Mouse (Mus musculus) layer of hippocampus, adult 9-10 months (tissue): Measurements from ENCODE around the gene Mad1l1.

Source experiments
- DNase-seq: peaks from one replicate; pipeline ENCODE4 v3.0.0; 2022; ENCODE audit warnings: low spot score

Gene Mad1l1

DNA sequence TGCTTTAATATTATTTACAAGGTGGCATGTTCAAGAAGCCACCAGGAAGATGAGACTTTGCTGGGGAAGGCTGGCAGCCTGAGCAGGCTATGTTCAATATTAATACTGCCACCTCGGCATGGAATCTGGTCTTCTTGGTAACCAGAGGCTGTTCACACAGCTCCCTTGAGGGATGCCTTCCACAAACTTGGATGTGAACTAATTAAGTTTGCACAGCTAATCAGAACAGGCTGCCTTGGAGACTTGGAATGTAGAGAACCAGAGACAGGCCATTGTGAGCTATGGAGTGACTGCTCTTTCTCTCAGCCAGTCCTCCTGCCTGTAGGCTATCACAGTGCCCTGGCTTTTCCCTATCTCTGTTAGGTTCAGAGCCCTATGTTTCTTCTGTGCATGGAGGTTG is 278.4 kb downstream of the Mad1l1 start:
- no peak for DNase-seq

DNA sequence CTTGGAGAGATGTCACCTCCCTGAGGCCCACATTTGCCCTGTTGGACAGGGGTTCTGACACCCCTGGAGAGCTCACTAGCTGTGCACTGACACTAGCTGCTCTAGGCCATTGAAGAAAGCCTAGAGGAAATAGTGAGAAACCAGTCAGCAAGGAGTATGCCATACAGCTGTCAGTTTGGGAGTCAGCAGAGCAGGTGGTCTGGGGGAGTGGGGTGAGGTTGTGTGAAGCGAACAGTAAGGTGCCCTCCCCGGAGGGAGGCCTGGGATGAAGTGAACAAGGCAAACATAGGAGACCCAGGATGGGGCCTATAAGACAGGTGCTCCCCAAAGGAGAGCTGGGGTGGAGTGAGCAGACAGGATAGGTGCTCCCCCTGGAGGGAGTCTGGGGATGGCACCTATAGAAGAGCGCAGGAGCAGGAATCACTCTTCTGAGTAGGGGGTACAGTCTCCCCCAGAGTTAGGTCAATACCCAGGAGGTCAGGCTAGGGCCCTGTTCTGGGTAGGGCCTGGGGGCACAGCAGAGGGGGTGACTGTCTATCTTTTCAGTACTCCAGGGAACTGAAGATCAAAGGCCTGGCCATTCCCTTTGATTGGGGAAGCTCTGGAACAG is 279.2 kb downstream of the Mad1l1 start:
- no peak for DNase-seq

DNA sequence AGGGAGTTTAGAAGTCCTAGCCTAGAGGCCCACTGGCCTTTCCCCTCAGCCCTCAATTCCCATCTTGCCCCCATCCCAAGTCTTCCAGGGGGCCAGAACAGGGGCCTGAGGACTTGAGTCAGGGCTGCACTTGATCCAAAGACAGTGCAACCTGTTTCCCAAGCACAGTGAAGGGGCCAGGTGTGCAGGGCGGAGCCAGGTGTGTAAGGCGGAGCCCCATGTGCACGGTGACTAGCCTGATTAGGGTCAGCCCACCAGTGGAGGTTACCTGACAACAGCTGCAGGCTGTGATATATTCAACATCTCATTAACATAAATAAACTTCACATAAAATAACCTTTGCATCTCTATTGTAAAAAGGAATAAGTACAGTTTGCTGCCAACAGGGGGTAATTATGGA is 280.3 kb downstream of the Mad1l1 start:
- DNase-seq, result no peak

DNA sequence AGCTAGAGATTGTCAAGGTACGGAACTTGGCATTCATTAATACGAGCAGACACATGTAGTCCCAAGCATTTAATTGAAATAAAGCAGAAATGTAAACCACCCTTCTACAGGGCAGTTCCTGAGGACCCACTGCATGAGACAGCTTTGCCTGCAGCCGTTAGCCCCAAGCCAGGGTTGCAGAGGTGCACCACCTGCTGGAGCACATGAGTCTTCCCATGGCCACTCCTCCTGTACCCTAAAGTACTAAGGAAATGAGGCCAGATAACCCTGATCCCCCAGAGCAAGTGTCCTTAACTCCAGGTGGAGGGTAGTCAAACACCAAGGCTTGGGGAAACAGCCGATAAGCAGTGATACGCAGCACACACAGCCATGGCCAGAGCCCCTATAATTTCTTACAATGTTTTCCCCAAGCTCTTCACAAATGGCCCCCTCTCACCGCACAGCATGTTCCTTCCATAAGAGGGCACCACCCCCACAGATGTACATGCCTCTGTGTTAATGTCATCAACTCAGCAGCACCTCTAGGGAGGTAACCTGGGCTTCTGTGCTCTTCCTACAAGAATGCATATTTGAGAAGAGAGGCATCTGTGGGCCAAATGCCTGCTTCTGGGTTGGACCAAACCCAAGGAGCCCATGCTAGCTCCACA is 283.6 kb downstream of the Mad1l1 start:
- DNase-seq, result no peak

DNA sequence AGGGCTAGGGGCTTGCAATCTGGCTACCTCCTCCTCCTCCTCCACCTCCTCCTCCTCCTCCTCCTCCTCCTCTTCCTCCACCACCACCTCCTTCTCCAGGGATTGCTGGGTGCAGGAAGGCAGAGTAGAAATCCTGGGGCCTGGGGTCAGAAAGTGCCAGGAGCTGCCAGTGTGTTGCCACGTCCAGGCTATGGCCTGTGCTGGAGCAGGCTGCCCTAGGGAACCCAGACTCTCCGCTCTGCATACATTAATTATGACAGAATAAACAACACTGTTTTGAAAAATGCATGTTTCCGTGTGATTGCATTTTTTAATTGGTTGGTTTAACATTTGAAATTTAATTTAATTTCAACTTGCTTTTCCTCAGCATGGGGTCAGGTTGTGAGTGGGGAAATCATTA is 285.7 kb downstream of the Mad1l1 start:
- no peak for DNase-seq

DNA sequence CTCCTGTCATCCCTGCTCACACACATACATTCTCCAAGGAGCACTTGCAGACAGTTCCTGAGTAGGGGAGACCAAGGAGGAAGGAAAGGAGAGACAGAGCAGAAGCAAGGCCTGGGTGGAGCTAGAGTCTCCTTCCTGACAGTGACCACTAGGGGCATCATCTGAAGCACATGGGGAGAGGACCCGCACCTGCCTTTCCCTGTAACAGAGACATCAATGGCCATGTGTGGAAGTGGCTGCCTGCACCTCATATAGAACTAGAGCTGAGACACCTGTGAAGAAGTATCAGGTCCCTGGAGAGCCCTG is 286.4 kb downstream of the Mad1l1 start:
- no peak for DNase-seq

DNA sequence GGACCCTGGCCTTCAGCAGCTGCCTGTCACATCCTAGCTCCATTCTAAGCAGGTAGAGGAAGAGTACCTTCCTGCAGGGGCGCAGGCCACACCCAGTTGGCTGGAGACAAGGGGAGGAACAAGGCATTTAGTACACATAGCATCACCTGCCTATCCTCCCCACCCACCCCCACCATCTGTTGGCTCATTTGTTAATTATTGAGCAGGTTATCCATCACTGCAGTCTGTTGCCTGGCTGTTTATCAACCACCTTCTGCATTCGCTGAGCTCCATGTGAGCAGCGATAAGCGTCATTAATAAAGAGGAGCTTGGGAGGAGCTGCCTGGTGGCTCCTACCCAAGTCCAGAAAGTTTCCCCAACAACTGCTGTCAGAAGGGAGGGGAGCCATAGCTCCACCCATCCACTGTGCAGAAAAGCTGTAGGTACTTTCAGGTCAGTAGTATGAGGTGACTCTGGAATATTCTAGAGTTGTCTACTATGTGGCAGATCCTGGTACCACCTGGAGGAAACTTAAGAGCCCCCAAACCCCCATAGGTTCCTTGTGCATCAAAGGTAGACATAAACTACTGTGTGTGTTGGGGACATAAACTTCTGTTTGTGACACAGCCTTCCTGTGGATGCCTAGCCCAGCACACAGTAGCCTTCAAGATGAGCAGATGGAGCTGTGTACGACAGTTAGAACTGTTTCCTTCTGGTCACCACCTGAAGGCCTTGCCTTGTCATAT is 286.9 kb downstream of the Mad1l1 start:
- DNase-seq, result no peak

DNA sequence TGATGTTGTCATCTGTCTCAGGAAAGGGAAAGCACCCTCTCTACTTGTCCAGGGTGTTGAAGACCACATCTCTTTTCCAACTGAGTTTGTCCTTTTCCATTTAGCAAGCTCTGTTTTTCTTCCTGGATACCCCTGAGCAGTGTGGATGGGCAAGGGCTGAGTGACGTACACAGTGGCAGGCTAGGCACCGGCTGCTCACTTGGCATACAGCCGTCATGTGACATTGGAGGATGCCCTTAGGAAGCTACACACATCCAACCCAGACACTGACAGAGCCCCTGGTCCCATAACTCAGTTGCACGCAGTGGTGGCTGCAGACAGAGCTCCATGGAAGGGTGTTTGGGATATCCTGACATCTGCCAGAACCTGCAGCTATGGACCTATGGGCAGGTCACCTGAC is 295.0 kb downstream of the Mad1l1 start:
- no peak for DNase-seq

DNA sequence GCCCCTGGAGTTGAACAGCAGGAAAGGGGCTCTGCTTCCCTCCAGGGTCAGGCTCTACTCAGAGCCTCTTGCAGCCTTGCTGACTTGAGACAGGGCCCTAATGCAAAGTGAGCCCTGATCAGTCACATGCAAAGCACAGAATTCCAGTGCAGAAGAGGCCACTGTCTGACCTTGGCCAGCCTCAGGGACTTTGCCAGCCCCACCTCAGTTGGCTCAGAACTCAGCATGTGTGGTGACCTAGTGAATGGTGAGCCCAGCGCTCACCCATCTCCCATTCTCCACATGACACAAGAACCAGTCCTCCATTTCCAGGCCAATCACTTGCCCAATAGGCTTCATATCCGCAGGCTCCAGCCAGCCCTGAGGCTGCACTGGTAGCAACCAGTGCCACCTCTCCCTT is 296.1 kb downstream of the Mad1l1 start:
- DNase-seq, result no peak

DNA sequence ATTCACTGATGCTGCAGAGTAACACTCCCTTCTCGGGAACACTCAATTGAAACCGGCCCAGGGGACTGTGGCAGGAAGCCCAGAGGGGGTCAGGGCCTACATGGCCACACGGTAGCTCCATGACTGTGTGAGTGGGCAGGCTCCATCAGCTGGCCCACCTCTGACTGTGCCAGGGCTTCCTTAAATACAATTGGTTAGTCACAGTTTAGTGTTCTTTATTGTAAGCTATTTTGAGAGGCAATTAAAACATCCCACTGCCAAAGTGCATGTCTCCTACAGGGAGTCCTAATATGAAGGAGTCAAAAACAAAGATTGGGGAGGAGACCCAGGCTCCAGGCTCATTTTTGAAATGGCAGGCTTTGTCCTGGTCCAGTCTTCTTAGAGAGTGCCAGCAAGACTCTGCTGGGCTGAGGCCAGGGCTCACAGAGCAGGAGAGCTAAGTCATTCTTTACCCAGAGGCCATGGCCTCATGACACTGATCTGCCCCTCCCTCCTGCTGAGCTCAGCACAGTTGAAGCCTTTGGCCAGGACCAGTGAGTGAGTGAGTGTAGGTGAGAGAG is 297.3 kb downstream of the Mad1l1 start:
- DNase-seq, result no peak

DNA sequence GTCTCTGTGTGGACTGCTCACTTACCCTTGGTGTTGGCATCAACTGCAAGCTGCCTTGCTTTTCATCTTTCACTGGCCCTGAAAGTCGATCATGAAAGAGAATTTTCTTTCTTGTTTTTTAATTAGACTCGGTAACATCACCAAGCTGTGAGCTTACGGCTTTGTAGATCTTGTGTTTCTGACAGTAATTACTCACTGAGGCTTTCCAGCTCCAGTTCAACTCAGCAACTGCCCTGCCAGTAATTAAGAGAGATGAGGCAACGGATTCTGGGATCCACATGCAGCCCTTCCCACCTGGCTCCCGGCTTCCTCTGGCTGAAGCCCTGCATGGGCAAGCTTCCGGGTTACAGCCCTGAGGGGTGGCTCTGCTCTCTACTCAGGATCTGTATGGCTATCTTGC is 298.5 kb downstream of the Mad1l1 start:
- no peak for DNase-seq

DNA sequence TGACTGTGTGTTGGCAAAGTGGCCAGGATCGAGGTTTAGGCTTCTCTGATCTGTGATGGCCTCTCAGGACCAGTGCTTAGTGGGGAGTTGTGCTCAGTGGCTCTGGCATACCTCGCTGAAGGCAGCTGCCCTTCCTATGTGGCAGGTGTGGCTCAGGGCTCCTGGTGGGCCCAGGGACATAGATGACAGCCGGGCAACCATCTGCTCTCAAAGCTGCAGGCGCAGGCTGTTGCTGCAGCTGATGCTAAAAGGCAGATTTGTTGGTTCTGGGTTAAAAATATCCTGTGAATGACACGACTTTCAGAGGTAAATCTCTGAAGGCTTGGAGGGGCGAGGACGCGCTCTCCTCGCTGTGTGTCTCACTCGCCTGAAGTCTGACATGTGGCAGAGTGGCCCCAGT is 299.6 kb downstream of the Mad1l1 start:
- DNase-seq, result no peak

DNA sequence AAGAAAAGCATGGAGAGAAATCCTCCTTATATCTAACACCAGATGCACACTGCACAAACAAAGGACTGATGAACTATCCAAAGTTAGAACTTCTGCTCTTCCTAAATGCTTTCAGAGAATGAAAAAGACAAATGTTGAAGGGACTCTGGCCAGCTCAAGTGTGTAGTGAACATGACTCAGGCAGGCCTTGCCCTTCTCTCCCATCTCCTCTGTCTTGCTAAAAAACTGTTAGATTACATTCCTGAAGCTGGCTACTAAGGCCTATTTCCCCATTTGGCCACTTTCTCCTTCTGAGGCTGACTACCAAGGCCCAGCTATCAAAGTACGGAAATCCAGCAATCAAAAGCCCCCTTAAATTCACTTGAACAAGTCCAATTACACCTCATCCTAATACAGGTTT is 301.7 kb downstream of the Mad1l1 start:
- DNase-seq, result no peak

DNA sequence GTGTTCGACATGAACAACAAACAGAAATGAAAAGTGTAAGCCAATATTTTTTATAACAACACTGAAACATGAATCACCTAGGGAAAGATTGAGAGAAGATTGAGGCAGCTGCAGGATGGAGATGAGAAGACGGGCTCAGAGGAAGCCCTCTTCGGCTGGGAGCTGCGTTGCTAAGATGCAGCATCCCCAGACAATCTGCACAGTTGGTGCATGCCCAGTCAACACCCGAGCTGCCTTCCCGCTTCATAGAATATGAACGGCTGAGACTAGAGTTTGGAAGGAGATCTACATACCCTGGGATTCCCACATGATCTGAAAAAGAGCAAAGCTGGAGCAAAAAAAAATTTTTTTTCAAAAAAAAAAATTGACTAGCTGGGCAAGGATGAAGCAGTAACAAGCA is 302.6 kb downstream of the Mad1l1 start:
- DNase-seq, result no peak

DNA sequence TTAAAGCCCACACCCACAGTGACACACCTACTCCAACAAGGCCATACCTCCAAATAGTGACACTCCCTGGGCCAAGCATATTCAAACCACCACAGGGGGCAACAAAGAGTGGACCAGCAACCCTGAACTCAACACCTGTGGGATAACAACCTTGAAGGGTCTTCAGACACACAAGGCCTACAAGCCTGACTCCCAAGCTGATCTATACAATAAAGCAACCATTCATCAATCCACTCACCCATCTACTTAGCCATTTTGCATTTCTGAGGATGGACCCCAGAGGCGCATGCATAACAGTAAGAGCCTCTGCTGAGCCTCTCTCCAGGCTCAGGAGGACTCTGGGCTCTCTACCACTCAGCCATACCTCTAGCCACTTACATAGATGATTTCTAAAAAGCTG is 304.5 kb downstream of the Mad1l1 start:
- no peak for DNase-seq

DNA sequence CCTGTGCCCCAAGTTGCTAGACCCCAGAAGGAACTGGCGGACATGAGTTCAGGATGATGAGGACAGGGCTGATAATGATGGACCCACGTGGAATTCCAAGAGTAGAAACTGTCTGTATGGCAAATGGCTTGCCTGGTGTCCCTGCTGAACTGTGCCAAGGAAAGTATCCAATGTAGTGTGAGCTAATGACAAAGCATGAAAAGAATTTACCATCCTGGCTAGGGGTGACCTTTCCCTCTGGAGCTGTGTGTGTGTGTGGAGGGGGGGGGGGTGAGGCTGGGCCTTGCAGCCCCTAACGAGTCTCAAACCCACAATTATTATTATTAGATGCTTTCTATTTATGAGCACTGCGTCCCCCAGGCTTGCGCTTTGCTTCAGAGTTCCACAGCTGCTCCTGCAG is 307.7 kb downstream of the Mad1l1 start:
- no peak for DNase-seq

DNA sequence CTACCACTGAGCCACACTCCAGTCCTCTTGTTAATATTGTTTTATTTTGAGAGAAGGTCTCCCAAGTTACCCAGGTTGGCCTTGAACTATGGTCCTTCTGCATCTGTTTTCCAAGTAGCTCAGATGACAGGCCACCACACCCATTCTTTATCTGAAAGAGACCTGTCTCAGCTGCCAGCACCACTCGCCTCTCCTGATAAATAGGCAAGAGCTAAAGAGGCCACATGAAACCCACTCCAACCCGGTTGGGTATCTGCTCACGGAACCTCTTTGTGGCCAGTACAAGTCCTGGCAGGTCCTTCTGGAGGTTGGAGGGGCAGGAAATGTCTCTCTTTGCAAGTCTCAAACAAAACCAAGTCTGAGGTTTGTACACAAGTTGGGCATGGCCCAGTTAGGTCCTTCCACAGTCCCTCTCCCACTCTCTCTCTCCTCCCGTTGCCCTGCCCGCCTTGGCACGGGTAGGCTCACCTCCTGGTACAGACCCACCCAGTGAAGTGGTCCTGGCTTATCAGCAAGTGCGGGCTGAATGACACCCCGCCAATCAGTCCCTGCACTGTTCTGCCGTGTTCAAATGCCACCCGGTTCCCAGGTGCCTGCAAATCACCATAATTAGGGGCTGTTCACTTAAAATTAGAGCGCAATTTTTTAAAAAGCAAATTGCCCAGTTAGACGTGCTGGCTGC is 308.9 kb downstream of the Mad1l1 start:
- DNase-seq, result no peak

DNA sequence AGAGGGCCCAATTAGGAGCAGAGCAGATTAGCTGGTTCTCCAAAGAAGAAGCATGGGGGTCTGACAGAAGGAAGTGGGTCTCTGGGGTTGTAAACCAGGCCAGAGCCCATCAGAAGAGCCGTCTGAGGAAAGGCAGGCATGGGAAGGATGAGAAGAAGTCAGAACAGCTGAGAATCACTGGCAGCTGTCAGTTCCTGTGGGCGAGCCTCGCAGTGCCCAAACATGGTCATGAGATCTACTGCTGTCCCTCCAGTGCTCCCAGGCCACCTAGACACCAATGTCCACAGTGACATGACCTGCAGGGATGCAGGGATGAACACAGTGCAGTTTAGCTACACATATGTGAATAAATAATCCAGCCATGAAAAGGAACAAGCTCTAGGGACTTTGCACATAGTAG is 310.9 kb downstream of the Mad1l1 start:
- no peak for DNase-seq

DNA sequence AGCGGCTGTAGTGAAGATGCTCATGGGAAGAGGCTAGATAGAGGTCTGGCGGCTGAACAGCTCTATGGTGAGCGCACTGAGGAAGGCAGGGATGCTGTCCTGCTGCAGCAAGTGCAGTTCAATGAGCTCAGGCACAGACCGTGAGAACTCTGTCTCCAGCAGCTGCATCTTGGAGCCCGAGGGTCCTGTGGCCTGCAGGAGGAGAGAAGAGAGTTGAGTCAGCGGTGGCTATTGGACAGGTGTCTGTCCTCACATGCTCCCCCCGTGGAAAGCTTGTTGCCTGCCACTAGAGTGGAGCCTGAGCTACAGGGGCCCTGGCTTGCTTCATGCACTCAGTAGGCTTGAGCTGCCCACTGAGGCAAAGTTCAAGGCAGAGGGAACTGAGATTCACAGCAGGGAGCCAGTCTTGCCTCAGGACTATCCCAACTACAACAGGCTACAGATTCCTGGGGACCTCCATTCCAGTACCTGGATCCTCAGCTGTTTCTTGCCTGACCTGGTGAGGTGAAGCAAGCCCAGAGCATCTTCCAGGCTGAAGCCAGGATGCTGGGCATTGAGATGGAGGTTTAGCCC is 312.2 kb downstream of the Mad1l1 start:
- no peak for DNase-seq

DNA sequence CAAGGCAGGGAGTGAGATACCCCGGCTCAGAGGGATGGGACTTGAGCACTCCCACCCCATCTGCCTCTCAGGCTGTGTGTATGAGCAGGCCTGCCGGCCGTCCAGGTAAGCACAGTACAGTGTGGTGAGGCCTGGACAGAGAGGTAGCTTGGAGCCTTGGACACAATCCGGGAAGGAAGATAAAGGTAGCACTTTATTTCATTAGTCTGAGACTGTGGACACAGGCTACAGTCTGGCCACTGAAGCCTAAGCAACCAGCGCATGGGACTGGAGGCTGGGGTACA is 312.9 kb downstream of the Mad1l1 start:
- DNase-seq, result no peak

DNA sequence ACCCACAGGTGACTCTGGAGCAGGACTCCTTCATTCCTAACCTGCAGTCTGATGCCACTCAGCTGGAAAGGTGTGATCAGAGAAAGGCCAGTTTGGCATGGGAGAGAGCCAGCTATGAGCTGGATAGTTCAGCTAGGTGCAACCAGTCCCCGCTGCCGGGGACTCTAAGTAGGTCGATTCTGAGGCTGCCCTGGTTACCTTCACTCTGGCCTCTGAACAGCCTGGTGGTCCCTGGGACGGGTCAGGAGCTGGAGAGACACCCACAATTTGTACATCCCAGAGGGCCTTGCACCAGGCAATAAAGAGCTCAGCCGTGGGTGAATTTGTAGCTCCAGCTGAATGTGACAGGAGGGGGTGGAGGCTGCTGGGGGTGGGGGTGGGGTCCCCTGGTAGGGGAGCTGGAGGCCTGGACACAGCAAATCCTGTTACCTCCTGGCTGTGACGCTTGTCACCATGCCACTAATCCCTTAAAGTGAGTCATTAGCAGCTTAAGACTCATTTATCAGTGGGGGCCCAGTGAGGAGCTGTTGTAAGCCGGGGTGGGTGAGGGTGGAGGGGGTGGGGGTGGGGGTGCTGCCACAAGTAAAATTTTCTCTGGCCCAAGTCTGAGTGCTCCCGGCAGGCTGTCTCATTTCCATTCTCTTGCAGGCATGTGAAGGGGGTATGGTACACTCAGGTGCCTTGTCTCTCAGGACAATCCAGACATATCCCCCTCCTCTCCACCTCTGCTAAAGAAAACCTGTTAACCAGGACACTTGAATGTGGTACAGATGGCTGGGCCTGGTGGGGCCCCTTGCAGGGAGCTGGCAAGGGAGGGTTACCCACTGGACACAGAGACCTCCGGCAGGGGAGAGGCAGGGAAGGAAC is 313.5 kb downstream of the Mad1l1 start:
- DNase-seq, result no peak

DNA sequence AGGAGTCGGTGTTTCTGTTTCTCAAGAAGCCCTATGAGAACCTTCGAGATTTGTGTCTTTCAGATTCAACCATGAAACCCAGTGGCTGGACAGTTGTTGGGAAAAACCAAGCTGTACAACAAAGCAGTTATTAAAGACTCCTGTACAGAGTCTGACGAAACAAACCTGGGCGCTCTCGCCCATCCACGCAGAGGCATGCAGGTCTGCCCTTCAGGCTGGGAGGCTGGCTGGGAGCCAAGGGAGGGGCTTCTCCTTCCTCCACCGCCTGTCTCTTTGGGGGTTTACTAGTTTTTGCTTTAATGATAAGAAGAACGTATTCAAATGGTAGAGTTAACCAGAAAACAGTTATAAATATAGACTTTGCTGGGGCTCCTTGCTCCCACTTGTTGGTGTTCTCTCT is 314.5 kb downstream of the Mad1l1 start:
- no peak for DNase-seq
